Mouse (Mus musculus) limb, embryonic 13.5 days (tissue): ENCODE measurements around the gene Pde8b. TPM values are rescaled to one million over a fixed set of nuclear protein-coding genes. Genes with fewer than 3 reads are reported as not detected.

ENCODE experiments used
- polyA plus RNA-seq: library from polyadenylated mRNA; unstranded; fragments of >200 nt; fragmentation: Nextera tagmentation; extraction: Ambion mirVana; gene quantifications from 2 replicates; pipeline ENCODE4 v1.2.1, GENCODE M21; 2015

Gene Pde8b
- polyA plus RNA-seq, 1 experiment from 2014 or later: 3.5 TPM

Other genes with a start within 250 kb of the Pde8b start
- 89.6 and 95.0 TPM in 2 replicates for gene Zbed3, start 73.3 kb upstream of the Pde8b start, polyA plus RNA-seq
- 31.7 and 32.4 TPM in 2 replicates for gene Aggf1, start 125.0 kb upstream of the Pde8b start, polyA plus RNA-seq
- gene Crhbp, start 194.6 kb upstream of the Pde8b start, polyA plus RNA-seq: 0.31 and 0.51 TPM in 2 replicates
- not detected in 2 replicates for gene S100z, start 228.4 kb upstream of the Pde8b start, polyA plus RNA-seq